Comparison of ENCODE assay signal across 21 mouse cellular contexts in the genomic region with DNA sequence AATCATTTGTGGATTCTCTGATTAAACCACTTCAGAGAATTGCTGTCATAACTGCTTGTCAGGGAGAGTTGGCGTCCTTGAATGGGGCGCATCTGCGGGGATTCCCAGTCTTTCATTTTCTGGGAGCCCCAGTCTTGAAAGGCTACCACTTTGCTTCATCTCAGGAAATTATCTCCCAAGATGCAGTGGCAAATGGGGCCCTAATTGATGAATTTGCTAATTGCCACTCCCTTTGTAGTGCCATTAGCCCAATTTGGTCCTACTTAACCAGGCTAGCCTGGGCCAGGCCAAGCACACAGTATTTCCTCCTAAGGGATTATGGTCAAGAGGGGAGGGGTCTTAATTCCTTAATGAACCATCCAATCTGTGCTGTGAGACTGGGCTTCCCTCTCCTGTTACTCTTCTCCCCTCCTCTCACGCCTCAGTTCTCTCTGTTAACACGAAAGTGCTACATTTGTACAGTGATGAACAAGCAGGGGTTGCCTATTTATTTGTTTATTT. TPM values are rescaled to one million over a fixed set of nuclear protein-coding genes. Genes with fewer than 3 reads are reported as not detected.
A peak's percentile ranks its signal among the peaks of the same experiment; 100 is the strongest.
DNase-seq lines count a peak whose midpoint lies in the region; ATAC-seq and TF ChIP-seq lines count a peak whose summit lies in the region.
"Had no signal": no experiment of that assay in that cellular context is flagged by ENCODE, and none has a peak within 500 bp of the region (broad histone marks: within the 10 kb centered on the region; RNA-seq: fewer than 3 reads in every experiment).

No protein-coding gene starts in this region.

- H3K4me3 ChIP-seq in hindbrain, embryonic 13.5 days, result no peak overlapping the region
- H3K4me3 ChIP-seq in hindbrain, embryonic 10.5 days, result no peak overlapping the region
- no peak overlapping the region for H3K4me3 ChIP-seq in forebrain, embryonic 15.5 days
- H3K4me3 ChIP-seq in neural tube, embryonic 15.5 days (replicated peaks), result no peak overlapping the region
- H3K4me3 ChIP-seq: heart, embryonic 15.5 days had no signal

- no peaks in the 10 kb centered on the region for H3K27me3 ChIP-seq in hindbrain, embryonic 13.5 days
- no peaks in the 10 kb centered on the region for H3K27me3 ChIP-seq in hindbrain, embryonic 10.5 days (ENCODE audit: insufficient read depth, poor library complexity, severe bottlenecking)
- H3K27me3 ChIP-seq in forebrain, embryonic 15.5 days, result no peaks in the 10 kb centered on the region
- H3K27me3 ChIP-seq in neural tube, embryonic 15.5 days (replicated peaks), result no peaks in the 10 kb centered on the region
- H3K27me3 ChIP-seq: heart, embryonic 15.5 days had no signal

- no peaks in the 10 kb centered on the region for H3K36me3 ChIP-seq in hindbrain, embryonic 13.5 days
- peaks cover 24% of the 10 kb centered on the region for H3K36me3 ChIP-seq in hindbrain, embryonic 10.5 days
- H3K36me3 ChIP-seq in forebrain, embryonic 15.5 days, result no peaks in the 10 kb centered on the region
- H3K36me3 ChIP-seq in neural tube, embryonic 15.5 days, result no peaks in the 10 kb centered on the region; the same call in 1 of the 2 replicates
- H3K36me3 ChIP-seq: G1E; heart, embryonic 15.5 days had no signal

- no peak for TF ChIP-seq POLR2A in brain, embryonic 14.5 days (IDR thresholded peaks at IDR 0.05; ENCODE audit: borderline replicate concordance, extremely low read depth, insufficient read depth, insufficient read length, poor library complexity, severe bottlenecking)

- no peak overlapping the region for H3K27ac ChIP-seq in hindbrain, embryonic 13.5 days
- no peak overlapping the region for H3K27ac ChIP-seq in hindbrain, embryonic 10.5 days
- peak overlapping the region; percentile 5; the same call in 1 of the 2 replicates for H3K27ac ChIP-seq in forebrain, embryonic 15.5 days (replicated peaks)
- peak overlapping the region; percentile 28; the same call in 1 of the 2 replicates for H3K27ac ChIP-seq in neural tube, embryonic 15.5 days (replicated peaks)
- H3K27ac ChIP-seq: heart, embryonic 15.5 days; kidney, postnatal 0 days; liver, embryonic 14.5 days had no signal

- no peak overlapping the region for H3K4me2 ChIP-seq in hindbrain, embryonic 13.5 days
- no peak overlapping the region for H3K4me2 ChIP-seq in forebrain, embryonic 15.5 days (replicated peaks)
- no peak overlapping the region for H3K4me2 ChIP-seq in neural tube, embryonic 15.5 days
- H3K4me2 ChIP-seq: heart, embryonic 15.5 days; lung, embryonic 14.5 days had no signal

- TF ChIP-seq CTCF in brain, embryonic 14.5 days (IDR thresholded peaks at IDR 0.05; ENCODE audit: borderline replicate concordance, extremely low read depth, insufficient read depth, insufficient read length), result no peak

- DNase-seq in hindbrain, embryonic 10.5 days (ENCODE audit: low spot score), result no peak
- DNase-seq in brain, embryonic 14.5 days (ENCODE audit: low read depth), result peak; percentile 77
- DNase-seq in ovary, postnatal 36 days (ENCODE audit: low spot score), result no peak
- DNase-seq: adrenal gland, postnatal 36 days; cerebellum, adult 11-12 months; cerebellum, postnatal 14 days; heart, postnatal 36 days; kidney, adult 18-20 months; layer of hippocampus, adult 9-11 months; lung, embryonic 14.5 days had no signal

- ATAC-seq in hindbrain, embryonic 13.5 days (ENCODE audit: low FRiP score), result peak; percentile 25; the same call in 1 of the 2 replicates
- peak; percentile 38 for ATAC-seq in forebrain, embryonic 15.5 days (replicated peaks)
- 0 out of 2 replicates have a peak, but pooled peaks have one; percentile 26 for ATAC-seq in neural tube, embryonic 15.5 days (ENCODE audit: low FRiP score)
- no peak for ATAC-seq in cerebellum, adult (ENCODE audit: insufficient number of reproducible peaks, low FRiP score, low TSS enrichment)
- ATAC-seq: inflammation-experienced regulatory T-cells, adult 6 months; Patski had no signal

- H3K4me1 ChIP-seq in hindbrain, embryonic 13.5 days (replicated peaks), result peaks cover 53% of the 10 kb centered on the region
- peaks cover 61% of the 10 kb centered on the region for H3K4me1 ChIP-seq in hindbrain, embryonic 10.5 days (replicated peaks)
- H3K4me1 ChIP-seq in forebrain, embryonic 15.5 days, result peaks cover 24% of the 10 kb centered on the region
- H3K4me1 ChIP-seq in neural tube, embryonic 15.5 days, result peaks cover 40% of the 10 kb centered on the region

- WGBS in hindbrain, embryonic 13.5 days, result 51% methylated on average over 5 of the region's 5 CpGs
- WGBS in hindbrain, embryonic 10.5 days, result 84% methylated on average over 5 of the region's 5 CpGs
- WGBS in forebrain, embryonic 15.5 days, result 35% methylated on average over 5 of the region's 5 CpGs
- WGBS in neural tube, embryonic 15.5 days, result 71% methylated on average over 5 of the region's 5 CpGs

- H3K9ac ChIP-seq in hindbrain, embryonic 13.5 days, result no peak overlapping the region
- H3K9ac ChIP-seq in forebrain, embryonic 15.5 days (replicated peaks), result no peak overlapping the region
- H3K9ac ChIP-seq in neural tube, embryonic 15.5 days (replicated peaks), result no peak overlapping the region
- H3K9ac ChIP-seq: heart, embryonic 15.5 days; liver, embryonic 14.5 days; lung, embryonic 14.5 days had no signal

- H3K9me3 ChIP-seq in hindbrain, embryonic 13.5 days, result no peaks in the 10 kb centered on the region
- H3K9me3 ChIP-seq in hindbrain, embryonic 10.5 days, result no peaks in the 10 kb centered on the region
- H3K9me3 ChIP-seq in forebrain, embryonic 15.5 days, result no peaks in the 10 kb centered on the region
- no peaks in the 10 kb centered on the region for H3K9me3 ChIP-seq in neural tube, embryonic 15.5 days (replicated peaks)
- H3K9me3 ChIP-seq: heart, embryonic 15.5 days had no signal

RNA-seq across cellular contexts. Expression of a gene that starts 11.6 kb away (rescaled TPM):
- polyA plus RNA-seq in hindbrain, embryonic 13.5 days (2015; fragmentation: Nextera tagmentation; extraction: Ambion mirVana), result 39.7 and 41.2 TPM in 2 replicates
- polyA plus RNA-seq in hindbrain, embryonic 10.5 days (2016; fragmentation: Nextera tagmentation; extraction: Ambion mirVana), result 24.7 and 38.5 TPM in 2 replicates
- polyA plus RNA-seq in brain, embryonic 14.5 days (2012; rRNA removed), result 15.0 and 24.9 TPM in 2 replicates
- 26.1 and 26.8 TPM in 2 replicates for polyA plus RNA-seq in forebrain, embryonic 15.5 days (2015; fragmentation: Nextera tagmentation; extraction: Ambion mirVana)
- polyA plus RNA-seq in neural tube, embryonic 15.5 days (2015; fragmentation: Nextera tagmentation; extraction: Ambion mirVana), result 32.8 and 37.9 TPM in 2 replicates
- polyA plus RNA-seq: G1E; inflammation-experienced regulatory T-cells, adult 6 months; kidney, postnatal 0 days; lung, embryonic 14.5 days; Patski; spleen, adult 2 months had no signal

Comparison
In these comparisons a context has a peak if more than half of its experiments do, and no peak if none do; other contexts are left out.
1. H3K27ac ChIP-seq: peak in forebrain, embryonic 15.5 days (single experiment) and neural tube, embryonic 15.5 days (single experiment); none in hindbrain, embryonic 13.5 days (single experiment) and hindbrain, embryonic 10.5 days (single experiment).